Mouse (Mus musculus) frontal cortex, adult (tissue): Measurements from ENCODE around the gene Scin.
A peak's percentile ranks its signal among the peaks of the same experiment; 100 is the strongest.
"Not testable (repeated sequence)": the region's sequence is repeated elsewhere in the genome, so short reads cannot be mapped to it uniquely, and the experiment has no call there.

ENCODE experiments used
- ATAC-seq: cut with Nextera tagmentation; 2 replicates; pipeline ENCODE4 v1.9.2; 2017; ENCODE audit warnings: mild to moderate bottlenecking, moderate library complexity, mixed read lengths; ENCODE audit not compliant: low TSS enrichment

Gene Scin

DNA sequence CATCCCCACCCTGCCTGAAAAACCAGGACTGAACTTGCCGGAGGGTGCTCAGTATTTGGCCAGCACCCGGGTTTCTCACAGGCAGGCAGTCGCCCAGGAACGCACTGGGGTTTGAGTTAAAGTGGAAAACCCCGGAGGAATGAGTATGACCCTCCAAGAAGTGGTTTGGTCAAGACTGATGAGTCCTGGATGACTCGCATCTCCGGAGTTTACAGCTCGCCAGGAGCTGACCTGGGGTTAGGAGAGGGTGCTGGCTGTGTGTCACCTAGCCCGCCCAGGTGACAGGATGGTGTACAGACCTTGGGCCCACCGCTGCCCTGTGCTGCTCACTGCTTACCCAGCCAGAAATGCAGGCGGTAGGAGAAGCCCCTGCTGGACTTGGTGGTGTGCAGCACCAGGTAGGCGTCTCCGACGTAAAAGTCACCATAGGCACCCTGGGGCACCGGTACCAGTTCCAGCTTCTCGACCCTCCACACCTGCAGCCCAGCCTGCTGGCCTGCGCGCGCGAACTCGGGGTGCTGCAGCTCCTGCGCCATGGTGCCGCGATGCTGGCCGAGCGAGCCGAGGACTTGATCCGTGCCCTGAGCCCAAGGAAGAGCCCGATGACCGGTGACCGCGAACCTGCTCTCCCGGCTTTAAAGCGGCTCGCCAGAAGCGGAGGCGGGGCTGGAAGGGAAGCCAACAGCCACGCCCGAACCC lies at the start of gene Scin:
TSS of gene Scin (minus strand) at position 656 of the 699 bp plus-strand sequence.
- ATAC-seq = no peak

DNA sequence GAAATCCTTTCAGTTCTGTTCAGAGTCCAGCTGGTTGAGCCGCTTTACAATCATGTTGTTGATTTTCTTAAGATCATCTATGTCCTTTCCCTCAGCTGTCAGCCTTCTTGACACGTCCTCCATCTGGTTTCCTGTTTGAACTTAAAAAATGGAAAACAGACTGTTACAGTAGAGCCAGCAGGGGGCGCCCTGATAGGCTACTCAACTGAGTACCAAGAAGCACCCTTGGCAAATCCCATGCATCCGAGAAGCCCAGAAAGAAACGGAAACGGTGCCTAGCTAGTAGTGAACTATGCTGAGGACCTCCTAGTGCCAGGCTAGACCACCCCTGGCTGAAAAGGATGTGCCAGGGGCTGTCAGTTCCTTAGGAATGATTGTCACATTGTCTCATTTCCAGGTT lies 43.1 kb upstream of the Scin start:
- ATAC-seq = peak; percentile 52

DNA sequence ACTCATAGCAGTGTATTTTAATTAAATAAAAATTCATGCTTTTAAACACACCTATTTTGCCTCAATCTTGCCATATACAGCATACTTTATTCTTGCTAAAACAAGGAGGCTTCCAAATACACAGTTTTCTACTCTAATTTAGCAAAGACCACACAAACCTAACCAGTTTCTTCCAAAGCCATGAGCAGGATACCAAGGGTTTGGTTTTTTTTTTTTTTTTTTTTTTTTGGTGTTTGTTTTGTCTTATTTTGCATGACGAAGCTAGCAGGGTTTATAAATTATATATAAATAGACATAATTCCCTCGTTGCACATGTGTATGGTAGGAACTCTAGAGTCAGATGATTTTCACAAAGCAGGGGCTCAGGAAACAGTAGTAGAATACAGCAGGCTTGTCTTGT lies 42.1 kb upstream of the Scin start:
- ATAC-seq = no peak

GRCm38 (mm10) chr12:40175171-40175570 lies 41.1 kb upstream of the Scin start:
- not testable (repeated sequence) for ATAC-seq

- ATAC-seq = no peak
These were observed 37.6 kb upstream of the Scin start for GRCm38 (mm10) chr12:40171637-40172036.

DNA sequence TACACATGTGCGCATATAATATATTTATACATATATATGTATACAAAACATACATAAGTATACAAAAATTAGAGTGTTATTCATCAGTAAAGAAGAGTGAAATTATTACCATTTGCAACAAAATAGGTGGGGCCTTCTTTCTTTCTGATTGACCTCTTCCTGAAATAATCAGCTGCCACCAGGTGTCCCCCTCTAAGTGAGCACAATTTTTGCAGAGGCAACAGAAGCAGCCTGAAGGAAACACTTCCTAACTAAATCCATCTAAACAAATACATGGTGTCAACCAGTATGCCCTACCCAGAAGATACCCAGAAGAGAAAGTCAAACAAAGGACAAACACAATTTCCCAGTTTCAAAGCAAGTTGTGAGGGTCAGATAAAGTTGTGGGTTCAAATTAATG lies 35.6 kb upstream of the Scin start:
- ATAC-seq = no peak

DNA sequence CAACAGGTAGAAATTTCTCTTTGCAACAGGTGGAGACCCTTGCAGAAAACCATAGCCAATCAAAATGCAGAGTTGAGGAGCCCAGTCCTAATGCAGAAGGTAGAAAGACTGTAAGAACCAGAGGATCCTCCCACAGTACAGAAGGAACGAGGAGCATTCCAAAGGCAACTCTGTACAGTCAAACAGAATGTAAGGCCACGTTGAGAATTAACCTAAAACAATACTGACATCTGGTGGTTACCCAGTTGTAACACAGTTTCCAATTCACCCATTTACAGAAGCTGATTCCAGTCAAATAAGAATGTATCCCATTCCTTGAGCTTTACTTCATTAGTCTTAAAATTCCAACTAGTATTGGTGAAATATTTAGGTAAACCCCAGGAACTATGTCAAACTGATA lies 30.6 kb upstream of the Scin start:
- ATAC-seq = peak; percentile 95

DNA sequence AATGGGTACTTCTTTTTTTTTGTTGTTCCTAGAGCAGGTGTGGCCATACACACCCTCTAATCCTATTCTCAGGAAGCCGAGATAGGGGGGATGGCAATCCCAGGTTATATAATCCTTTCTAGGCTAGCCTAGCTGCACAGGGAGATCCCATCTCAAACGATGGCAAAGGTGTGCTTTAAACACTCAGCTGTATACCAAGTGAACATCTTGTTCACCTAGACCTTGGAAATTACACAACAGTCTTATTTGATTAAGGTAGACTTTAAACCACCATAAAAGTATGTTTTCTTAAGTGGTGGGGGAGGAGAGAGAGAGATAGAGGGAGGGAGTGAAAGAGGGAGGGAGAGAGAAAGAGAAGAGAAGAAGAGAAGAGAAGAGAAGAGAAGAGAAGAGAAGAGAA lies 26.7 kb upstream of the Scin start:
- ATAC-seq = no peak

- ATAC-seq = no peak
These were observed 20.2 kb upstream of the Scin start for GRCm38 (mm10) chr12:40154188-40154587.

DNA sequence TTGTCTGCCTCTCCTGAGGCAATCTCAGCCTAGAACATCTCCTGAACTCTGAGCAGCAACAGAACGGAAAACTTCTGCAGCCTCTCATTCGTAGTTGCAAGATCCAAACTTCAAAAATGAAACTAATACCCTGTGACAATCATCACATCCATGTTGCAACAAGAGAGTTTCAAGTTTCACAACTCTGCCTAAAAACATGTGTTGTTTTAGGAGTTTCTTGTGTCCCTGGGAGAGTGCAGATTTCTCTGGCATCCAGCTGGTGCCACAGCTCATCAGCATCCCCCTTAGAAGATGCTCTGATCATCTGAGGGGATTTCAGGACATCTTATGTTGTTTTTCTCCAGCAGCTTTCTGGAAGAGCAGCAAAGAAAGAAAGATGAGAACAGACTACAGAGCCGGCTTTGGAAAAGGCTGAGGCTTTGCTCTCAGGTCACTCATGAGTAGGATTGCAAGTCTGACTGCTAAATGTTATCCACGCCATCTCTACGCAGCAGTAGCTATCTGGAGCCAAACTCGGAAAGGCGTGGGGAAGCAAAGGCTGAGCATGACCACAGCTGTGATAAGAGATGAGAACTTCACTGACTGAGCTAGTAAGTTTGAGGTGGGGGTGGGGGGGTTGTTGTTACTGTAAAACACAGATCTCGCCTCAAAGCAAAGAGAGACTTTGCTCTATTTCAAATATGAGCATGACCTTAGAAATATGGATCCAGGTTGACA lies 18.5 kb upstream of the Scin start:
- ATAC-seq = 0 out of 2 replicates have a peak, but pooled peaks have one; percentile 16

DNA sequence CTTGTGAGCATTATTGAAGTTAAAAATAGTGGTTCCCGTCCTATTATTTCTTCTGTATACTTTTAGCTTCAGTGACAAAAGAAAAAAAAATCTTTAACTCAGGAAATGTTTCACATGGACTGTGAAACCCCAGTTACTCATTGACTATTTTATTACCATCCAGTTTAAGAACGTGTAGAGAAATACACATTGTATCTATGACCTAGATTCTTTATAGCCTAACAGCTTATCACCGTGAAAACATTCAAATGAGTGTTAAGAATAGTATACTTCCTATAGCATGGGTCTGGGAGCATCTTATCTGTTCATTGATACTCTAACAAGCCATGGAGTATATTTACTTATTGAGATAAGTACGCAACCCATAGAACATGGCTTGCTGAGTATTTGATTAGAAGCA lies 13.3 kb upstream of the Scin start:
- no peak for ATAC-seq

GRCm38 (mm10) chr12:40146510-40146909 lies 12.5 kb upstream of the Scin start:
- no peak for ATAC-seq

DNA sequence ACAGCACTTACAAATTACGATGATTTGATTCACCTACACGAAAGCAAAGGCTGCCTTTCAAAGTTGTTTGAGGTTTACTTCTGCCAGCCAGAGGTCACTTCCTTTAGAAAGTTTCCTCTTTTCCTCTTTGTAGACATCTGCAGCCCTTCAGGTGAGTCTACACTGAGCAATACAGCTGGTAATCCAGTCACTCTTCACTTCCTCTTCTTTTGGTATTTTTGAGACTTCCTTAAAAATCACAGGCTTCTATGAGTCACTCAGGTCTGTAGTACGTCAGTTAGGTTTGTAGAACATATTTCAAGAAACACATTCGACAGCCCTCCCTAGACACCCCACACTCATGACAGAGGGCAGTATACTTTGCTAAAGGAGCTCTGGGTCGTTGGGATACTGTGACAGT lies 6.7 kb upstream of the Scin start:
- ATAC-seq = no peak

DNA sequence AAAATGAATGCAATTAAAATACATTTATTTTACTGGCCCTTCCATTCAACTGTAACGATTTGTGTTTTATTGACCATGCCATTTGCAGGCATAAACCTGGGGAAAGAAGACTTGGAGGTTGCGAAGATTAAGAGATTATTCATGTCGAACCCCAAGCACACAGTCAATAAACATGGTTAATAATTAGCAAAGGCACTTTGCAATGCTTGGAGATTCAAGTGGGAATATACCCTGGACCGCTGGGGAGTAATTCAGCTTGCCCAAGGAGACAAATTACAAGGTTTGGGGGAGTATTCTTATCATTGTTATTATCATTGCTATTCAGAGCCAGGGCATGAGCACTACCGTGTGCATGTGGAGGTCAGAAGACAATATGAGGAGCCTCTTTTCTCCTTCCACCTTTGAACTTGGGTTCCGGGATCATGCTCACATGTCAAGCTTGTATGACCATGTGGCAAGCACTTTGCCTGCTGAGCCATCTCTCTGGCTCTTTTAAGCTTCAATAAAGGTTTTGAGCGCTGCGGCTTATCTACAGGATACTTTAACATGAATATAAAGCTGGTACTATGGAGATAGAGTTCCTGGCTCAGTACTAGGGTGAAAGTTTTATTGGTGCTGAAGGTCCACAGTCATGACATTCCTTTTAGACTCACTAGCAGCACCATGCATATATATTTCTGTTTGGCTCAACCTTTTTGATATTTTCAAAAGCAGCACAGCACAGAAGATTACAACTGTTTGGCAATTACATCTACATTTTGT lies 5.6 kb upstream of the Scin start:
- no peak for ATAC-seq

DNA sequence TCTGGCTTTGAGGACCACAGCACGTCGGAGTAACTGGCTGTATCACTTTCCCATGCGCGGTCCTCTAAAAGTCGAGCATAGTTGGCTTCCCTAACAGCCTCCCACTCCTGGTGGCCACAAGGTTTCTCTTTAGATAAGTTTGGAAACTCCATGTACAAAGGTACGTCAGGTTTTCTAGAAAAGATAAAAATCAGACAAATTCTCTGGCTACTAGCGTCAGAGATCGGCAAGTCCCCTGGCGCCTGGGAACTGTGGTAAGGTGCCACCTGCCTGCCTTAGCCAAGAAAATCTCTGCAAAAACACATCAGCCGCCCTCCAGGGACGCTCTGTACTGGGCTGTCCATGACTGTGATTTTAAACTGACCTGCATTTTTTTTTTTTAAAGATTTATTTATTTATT lies 501 bp upstream of the Scin start:
- no peak for ATAC-seq

- ATAC-seq = no peak
These were observed 845 bp downstream of the Scin start for GRCm38 (mm10) chr12:40133194-40133572.

DNA sequence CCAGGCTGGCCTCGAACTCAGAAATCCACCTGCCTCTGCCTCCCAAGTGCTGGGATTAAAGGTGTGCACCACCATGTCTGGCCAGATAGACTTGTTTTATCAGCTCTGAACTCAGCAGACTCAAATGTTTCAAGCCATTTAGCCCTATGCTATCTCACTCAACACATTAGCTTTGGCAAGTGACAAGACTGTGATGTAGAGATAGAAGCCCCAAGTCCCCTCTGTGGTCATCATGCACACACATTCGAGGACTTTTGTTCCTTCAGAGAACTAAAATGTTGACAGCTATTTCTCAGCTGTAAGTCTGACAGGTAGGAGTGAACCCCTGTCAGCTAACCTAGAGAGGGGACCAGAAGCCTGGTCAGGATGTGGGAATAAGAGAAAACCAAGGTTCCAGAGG lies 15.2 kb downstream of the Scin start:
- no peak for ATAC-seq

GRCm38 (mm10) chr12:40117045-40117444 lies 17.0 kb downstream of the Scin start:
- no peak for ATAC-seq

- no peak for ATAC-seq
These were observed 17.8 kb downstream of the Scin start for GRCm38 (mm10) chr12:40116214-40116613.

DNA sequence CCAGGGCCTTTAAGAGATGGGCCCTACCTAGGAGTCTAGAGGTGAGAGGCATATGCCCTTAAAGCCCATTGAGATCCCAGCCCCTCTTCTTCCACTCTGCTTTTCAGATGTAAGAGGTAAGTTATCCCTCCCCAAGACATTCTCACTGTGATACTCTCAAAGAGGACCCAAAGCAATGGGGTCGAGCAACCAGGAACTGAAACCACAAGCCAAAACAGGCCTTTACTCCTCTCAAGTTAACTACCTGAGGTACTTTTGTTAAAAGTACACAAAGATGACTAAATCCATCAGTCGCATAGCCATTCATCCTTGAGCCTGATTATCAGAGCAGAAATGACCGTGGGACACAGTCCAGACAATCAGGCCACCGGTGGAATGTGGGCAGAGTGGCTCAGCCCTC lies 19.1 kb downstream of the Scin start:
- ATAC-seq = no peak

- ATAC-seq = no peak
These were observed 20.0 kb downstream of the Scin start for GRCm38 (mm10) chr12:40114020-40114419.

- ATAC-seq = no peak
These were observed 20.4 kb downstream of the Scin start for GRCm38 (mm10) chr12:40113605-40114004.

DNA sequence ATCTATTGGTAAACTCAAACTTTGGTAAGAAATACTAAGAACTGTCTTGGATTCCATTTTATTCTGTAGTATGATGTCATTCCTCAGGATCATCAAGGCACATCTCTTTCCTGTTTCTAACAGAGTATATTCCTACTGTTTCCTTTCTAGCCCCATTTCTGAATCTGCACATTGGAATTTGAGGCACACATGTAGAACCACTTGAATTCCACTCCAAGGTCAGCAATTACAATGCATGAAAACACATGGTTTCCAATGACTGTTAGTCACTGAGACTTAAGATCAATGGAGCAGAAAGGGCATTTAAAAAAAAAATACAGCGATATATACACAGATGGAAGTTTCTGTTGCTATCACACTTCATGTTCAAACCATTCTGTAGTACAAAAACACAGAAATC lies 24.8 kb downstream of the Scin start:
- ATAC-seq = no peak
